Mouse (Mus musculus) right cerebral cortex, postnatal 14 days (tissue): ENCODE results near the gene Exoc6.
A peak's percentile ranks its signal among the peaks of the same experiment; 100 is the strongest.
"Not testable (repeated sequence)": the region's sequence is repeated elsewhere in the genome, so short reads cannot be mapped to it uniquely, and the experiment has no call there.

Experiments used
- DNase-seq: peaks from one replicate; pipeline ENCODE4 v3.0.0; 2022

The Exoc6 gene

GRCm38 (mm10) chr19:37550101-37551039 lies at the start of gene Exoc6:
Gene Exoc6 (plus strand): TSS chr19:37550418.
- peak; percentile 76 for DNase-seq

- no peak for DNase-seq
Measured at GRCm38 (mm10) chr19:37502996-37503395, 47.2 kb upstream of the Exoc6 start.

- DNase-seq, result no peak
Measured at GRCm38 (mm10) chr19:37506066-37506465, 44.2 kb upstream of the Exoc6 start.

GRCm38 (mm10) chr19:37506614-37507013 lies 43.6 kb upstream of the Exoc6 start:
- DNase-seq, result no peak

- peak; percentile 91 for DNase-seq
Measured at GRCm38 (mm10) chr19:37509725-37510124, 40.5 kb upstream of the Exoc6 start.

GRCm38 (mm10) chr19:37514811-37515292 lies 35.4 kb upstream of the Exoc6 start:
- no peak for DNase-seq

GRCm38 (mm10) chr19:37517419-37517818 lies 32.8 kb upstream of the Exoc6 start:
- no peak for DNase-seq

- DNase-seq, result no peak
Measured at GRCm38 (mm10) chr19:37520740-37521433, 29.3 kb upstream of the Exoc6 start.

GRCm38 (mm10) chr19:37521434-37521781 lies 28.8 kb upstream of the Exoc6 start:
- DNase-seq, result no peak

GRCm38 (mm10) chr19:37523280-37524062 lies 26.7 kb upstream of the Exoc6 start:
- no peak for DNase-seq

- no peak for DNase-seq
Measured at GRCm38 (mm10) chr19:37525925-37526324, 24.3 kb upstream of the Exoc6 start.

- DNase-seq, result no peak
Measured at GRCm38 (mm10) chr19:37526768-37527167, 23.4 kb upstream of the Exoc6 start.

GRCm38 (mm10) chr19:37527736-37528135 lies 22.5 kb upstream of the Exoc6 start:
- DNase-seq, result not testable (repeated sequence)

GRCm38 (mm10) chr19:37528581-37528980 lies 21.6 kb upstream of the Exoc6 start:
- no peak for DNase-seq

- no peak for DNase-seq
Measured at GRCm38 (mm10) chr19:37529296-37529695, 20.9 kb upstream of the Exoc6 start.

- DNase-seq, result peak; percentile 41
Measured at GRCm38 (mm10) chr19:37529975-37530515, 20.2 kb upstream of the Exoc6 start.

GRCm38 (mm10) chr19:37530601-37531000 lies 19.6 kb upstream of the Exoc6 start:
- no peak for DNase-seq

GRCm38 (mm10) chr19:37531200-37531845 lies 18.9 kb upstream of the Exoc6 start:
- DNase-seq, result peak; percentile 55

- no peak for DNase-seq
Measured at GRCm38 (mm10) chr19:37533196-37533595, 17.0 kb upstream of the Exoc6 start.

GRCm38 (mm10) chr19:37534737-37535365 lies 15.4 kb upstream of the Exoc6 start:
- no peak for DNase-seq

GRCm38 (mm10) chr19:37536426-37536825 lies 13.8 kb upstream of the Exoc6 start:
- DNase-seq, result no peak

- DNase-seq, result no peak
Measured at GRCm38 (mm10) chr19:37537717-37538116, 12.5 kb upstream of the Exoc6 start.
